ENCODE assay signal across 21 mouse cellular contexts in the genomic region with DNA sequence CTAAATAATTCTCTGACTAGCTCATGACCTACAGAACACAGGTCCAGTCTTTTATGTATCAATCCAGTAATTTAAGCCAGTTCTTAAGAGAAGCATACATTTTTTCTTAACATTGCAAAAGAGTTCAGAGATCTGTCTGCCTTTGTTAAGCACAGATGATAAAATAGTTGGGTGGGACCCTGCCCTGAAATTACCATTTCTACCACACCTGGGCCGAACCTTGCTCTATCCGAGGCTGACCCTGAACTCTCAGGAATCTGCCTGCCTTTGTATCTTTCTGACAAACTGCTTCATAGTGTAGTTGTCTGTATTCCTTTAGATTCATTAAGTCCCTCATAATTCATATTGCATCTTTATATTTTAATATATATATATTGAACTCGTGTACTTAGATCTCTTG.
DNase-seq lines count a peak whose midpoint lies in the region; ATAC-seq lines count a peak whose summit lies in the region.
"Had no signal": no experiment of that assay in that cellular context is flagged by ENCODE, and none has a peak within 500 bp of the region (broad histone marks: within the 10 kb centered on the region; RNA-seq: fewer than 3 reads in every experiment).

No protein-coding gene starts in this region.

- ATAC-seq in limb, embryonic 11.5 days (ENCODE audit: insufficient number of reproducible peaks, low FRiP score, low TSS enrichment, low read depth), result no peak
- ATAC-seq in intestine, embryonic 16.5 days, result peak; percentile 62
- ATAC-seq in kidney, embryonic 15.5 days (replicated peaks; ENCODE audit: low FRiP score), result no peak
- ATAC-seq: activated CD4-positive, CD25-positive, alpha-beta regulatory T cell, adult 4 months; forebrain, embryonic 13.5 days; forebrain, embryonic 15.5 days; forebrain, postnatal 0 days; Patski had no signal

- no peak overlapping the region for H3K9ac ChIP-seq in limb, embryonic 11.5 days (ENCODE audit: low read length)
- no peak overlapping the region for H3K9ac ChIP-seq in intestine, embryonic 16.5 days (ENCODE audit: low read depth, low read length)
- no peak overlapping the region for H3K9ac ChIP-seq in kidney, embryonic 15.5 days
- H3K9ac ChIP-seq: embryonic facial prominence, embryonic 12.5 days; forebrain, embryonic 13.5 days; forebrain, embryonic 15.5 days; forebrain, postnatal 0 days had no signal

- 95% methylated on average over 3 of the region's 3 CpGs for WGBS in limb, embryonic 11.5 days
- 88% methylated on average over 3 of the region's 3 CpGs for WGBS in limb, embryonic 10.5 days
- WGBS in intestine, embryonic 16.5 days, result 80% methylated on average over 3 of the region's 3 CpGs
- WGBS in kidney, embryonic 15.5 days, result 93% methylated on average over 3 of the region's 3 CpGs
- WGBS in heart, embryonic 10.5 days, result 88% methylated on average over 3 of the region's 3 CpGs

- peak; percentile 11 for DNase-seq in limb, embryonic 11.5 days (ENCODE audit: low spot score)
- no peak for DNase-seq in limb, embryonic 10.5 days (ENCODE audit: low spot score)
- DNase-seq in ES-CJ7 (ENCODE audit: low read depth, low spot score) (peak; percentile 57), R1 (ENCODE audit: low read depth, low spot score) (peak; percentile 50)
- DNase-seq in heart, embryonic 10.5 days (ENCODE audit: low spot score), result no peak
- DNase-seq in kidney, adult 11 months, result no peak
- DNase-seq: adrenal gland, adult 8-10 months; cerebellum, adult 11-12 months; cerebellum, adult 2 months; cerebellum, adult 9-10 months; cerebellum, postnatal 10 days; cerebellum, postnatal 25 days; forebrain, postnatal 0 days had no signal

- no peaks in the 10 kb centered on the region for H3K27me3 ChIP-seq in limb, embryonic 11.5 days (ENCODE audit: control insufficient read depth, insufficient read depth, low read length)
- no peaks in the 10 kb centered on the region for H3K27me3 ChIP-seq in limb, embryonic 10.5 days (ENCODE audit: low read depth, poor library complexity, severe bottlenecking)
- H3K27me3 ChIP-seq in intestine, embryonic 16.5 days (replicated peaks; ENCODE audit: control insufficient read depth, insufficient read depth, low read length), result no peaks in the 10 kb centered on the region
- H3K27me3 ChIP-seq in kidney, embryonic 15.5 days, result no peaks in the 10 kb centered on the region
- no peaks in the 10 kb centered on the region for H3K27me3 ChIP-seq in heart, embryonic 10.5 days (ENCODE audit: insufficient read depth, poor library complexity, severe bottlenecking)
- H3K27me3 ChIP-seq: embryonic facial prominence, embryonic 12.5 days; forebrain, embryonic 13.5 days; forebrain, embryonic 15.5 days; Patski had no signal

- H3K36me3 ChIP-seq in limb, embryonic 11.5 days (ENCODE audit: control insufficient read depth, insufficient read depth, low read length), result no peaks in the 10 kb centered on the region
- peaks cover 9% of the 10 kb centered on the region for H3K36me3 ChIP-seq in limb, embryonic 10.5 days
- H3K36me3 ChIP-seq in intestine, embryonic 16.5 days (ENCODE audit: control insufficient read depth, insufficient read depth, low read length), result no peaks in the 10 kb centered on the region
- H3K36me3 ChIP-seq in kidney, embryonic 15.5 days, result peaks cover 12% of the 10 kb centered on the region
- H3K36me3 ChIP-seq in heart, embryonic 10.5 days, result peaks cover 13% of the 10 kb centered on the region
- H3K36me3 ChIP-seq: forebrain, embryonic 15.5 days had no signal

- H3K27ac ChIP-seq in limb, embryonic 11.5 days (replicated peaks; ENCODE audit: low read depth, low read length), result no peak overlapping the region
- H3K27ac ChIP-seq in limb, embryonic 10.5 days, result no peak overlapping the region
- H3K27ac ChIP-seq in intestine, embryonic 16.5 days (ENCODE audit: low read length), result no peak overlapping the region
- H3K27ac ChIP-seq in kidney, embryonic 15.5 days, result no peak overlapping the region
- no peak overlapping the region for H3K27ac ChIP-seq in heart, embryonic 10.5 days
- H3K27ac ChIP-seq: embryonic facial prominence, embryonic 10.5 days; embryonic facial prominence, embryonic 12.5 days; forebrain, embryonic 13.5 days; forebrain, embryonic 15.5 days had no signal

- peaks cover 2% of the 10 kb centered on the region; the same call in 1 of the 2 replicates for H3K9me3 ChIP-seq in limb, embryonic 11.5 days (ENCODE audit: control insufficient read depth, low read length)
- H3K9me3 ChIP-seq in limb, embryonic 10.5 days (replicated peaks), result no peaks in the 10 kb centered on the region
- no peaks in the 10 kb centered on the region for H3K9me3 ChIP-seq in intestine, embryonic 16.5 days (ENCODE audit: control insufficient read depth, low read length)
- H3K9me3 ChIP-seq in kidney, embryonic 15.5 days (replicated peaks), result no peaks in the 10 kb centered on the region
- H3K9me3 ChIP-seq in heart, embryonic 10.5 days, result peaks cover 3% of the 10 kb centered on the region; the same call in 1 of the 2 replicates
- H3K9me3 ChIP-seq: embryonic facial prominence, embryonic 12.5 days; forebrain, embryonic 13.5 days; forebrain, embryonic 15.5 days had no signal

- H3K4me1 ChIP-seq in limb, embryonic 11.5 days (ENCODE audit: control insufficient read depth, insufficient read depth, low read length), result no peaks in the 10 kb centered on the region
- no peaks in the 10 kb centered on the region for H3K4me1 ChIP-seq in limb, embryonic 10.5 days
- H3K4me1 ChIP-seq in intestine, embryonic 16.5 days (ENCODE audit: control insufficient read depth, insufficient read depth, low read length), result peaks cover 2% of the 10 kb centered on the region; the same call in 1 of the 2 replicates
- no peaks in the 10 kb centered on the region for H3K4me1 ChIP-seq in kidney, embryonic 15.5 days
- peaks cover 6% of the 10 kb centered on the region; the same call in 1 of the 2 replicates for H3K4me1 ChIP-seq in heart, embryonic 10.5 days
- H3K4me1 ChIP-seq: embryonic facial prominence, embryonic 10.5 days; embryonic facial prominence, embryonic 12.5 days had no signal

- H3K4me2 ChIP-seq in limb, embryonic 11.5 days (ENCODE audit: low read depth, severe bottlenecking), result no peak overlapping the region
- H3K4me2 ChIP-seq in intestine, embryonic 16.5 days (ENCODE audit: low read depth, low read length), result no peak overlapping the region
- no peak overlapping the region for H3K4me2 ChIP-seq in kidney, embryonic 15.5 days
- H3K4me2 ChIP-seq: embryonic facial prominence, embryonic 12.5 days; forebrain, embryonic 13.5 days; forebrain, embryonic 15.5 days had no signal

- no peak overlapping the region for H3K4me3 ChIP-seq in limb, embryonic 11.5 days (ENCODE audit: low read depth, low read length)
- H3K4me3 ChIP-seq in limb, embryonic 10.5 days, result no peak overlapping the region
- H3K4me3 ChIP-seq in intestine, embryonic 16.5 days (ENCODE audit: low read length), result no peak overlapping the region
- no peak overlapping the region for H3K4me3 ChIP-seq in kidney, embryonic 15.5 days (replicated peaks)
- no peak overlapping the region for H3K4me3 ChIP-seq in heart, embryonic 10.5 days
- H3K4me3 ChIP-seq: embryonic facial prominence, embryonic 10.5 days; embryonic facial prominence, embryonic 12.5 days; forebrain, embryonic 13.5 days; forebrain, embryonic 15.5 days had no signal

Comparison
In these comparisons a context has a peak if more than half of its experiments do, and no peak if none do; other contexts are left out.
1. DNase-seq: peak in limb, embryonic 11.5 days (single experiment), ES-CJ7 (single experiment) and R1 (single experiment); none in limb, embryonic 10.5 days (single experiment), heart, embryonic 10.5 days (single experiment) and kidney, adult 11 months (single experiment).